Mouse (Mus musculus): ENCODE measurements around the gene Zfp595.

- TF ChIP-seq CTCF (IDR thresholded peaks at IDR 0.05; ENCODE audit: low read depth, low read length) (no peak), POLR2A (IDR thresholded peaks at IDR 0.05; ENCODE audit: insufficient read depth, low read length) (no peak)
Measured at GRCm38 (mm10) chr13:67343422-67343821, 11.1 kb upstream of the Zfp595 start.
